Mouse (Mus musculus) adrenal gland, postnatal 10 days (tissue): ENCODE data around the gene Tmem35b. TPM values are rescaled to one million over a fixed set of nuclear protein-coding genes. Genes with fewer than 3 reads are reported as not detected.

Experiments
- DNase-seq: peaks from one replicate; pipeline ENCODE4 v3.0.0; 2021; ENCODE audit warnings: mixed read lengths
- total RNA-seq, 2 experiments: library from RNA; stranded (reverse); gene quantifications; 2 replicates each; pipeline ENCODE4 v1.2.3; 2021

Gene Tmem35b
- total RNA-seq, 2 experiments from 2014 or later: 10.8 to 12.8 TPM

DNA sequence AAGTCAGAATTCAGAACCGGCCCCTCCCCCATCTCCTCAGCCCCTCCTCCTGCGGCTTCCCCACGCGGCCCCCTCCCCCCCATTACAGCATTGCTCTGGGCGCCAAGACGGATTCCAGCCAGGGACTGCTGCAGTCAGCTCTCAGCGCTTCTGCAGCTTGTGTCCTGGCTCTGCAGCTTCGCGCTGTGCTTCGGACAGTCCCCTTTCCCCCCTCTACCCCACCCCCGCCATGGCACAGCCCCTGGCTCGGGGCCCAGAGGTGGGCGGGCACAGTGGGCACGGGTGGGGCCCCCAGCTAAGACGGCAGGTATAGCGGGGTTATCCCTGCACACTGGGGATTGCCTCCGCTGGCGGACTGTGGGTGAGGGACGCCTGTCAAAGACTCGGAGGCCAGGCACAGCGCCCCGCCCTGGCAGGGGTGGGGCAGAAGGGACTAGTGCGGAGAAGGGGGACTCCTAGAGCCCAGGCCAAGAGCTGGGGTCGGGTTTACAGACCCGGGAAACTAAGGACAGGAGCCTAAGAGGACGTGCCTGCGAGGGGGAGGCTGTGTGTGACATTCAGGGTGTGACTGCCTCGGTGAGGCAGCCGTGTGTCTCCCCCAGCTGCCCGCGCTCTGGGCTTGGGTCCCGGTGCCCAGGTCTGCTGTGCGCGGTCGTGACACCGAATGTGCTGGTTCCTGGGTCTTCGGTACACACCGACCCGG is 44.9 kb downstream of the Tmem35b start:
- peak; percentile 62 for DNase-seq

DNA sequence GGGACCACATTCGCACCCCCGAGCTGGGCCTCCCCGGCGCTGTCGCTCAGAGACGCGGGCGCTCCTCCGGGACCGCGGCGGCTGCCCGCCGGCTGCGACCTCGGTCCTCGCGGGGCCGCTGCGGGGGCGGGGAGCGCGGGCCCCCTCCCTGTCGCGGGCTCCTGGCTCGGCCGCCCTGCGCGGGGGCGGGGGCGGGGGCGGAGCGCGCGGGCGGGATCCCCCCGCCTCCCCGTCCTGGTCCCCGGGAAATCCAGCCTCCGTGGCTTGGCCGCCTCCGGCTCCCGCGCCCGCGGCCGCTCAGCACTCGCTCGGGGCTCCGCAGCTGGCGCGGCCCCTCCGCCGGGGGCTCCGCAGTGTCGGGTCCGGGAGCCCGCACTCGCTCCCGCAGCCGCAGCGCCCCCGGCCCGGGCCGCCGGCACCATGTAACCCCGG is 45.4 kb downstream of the Tmem35b start, which contains the start of gene Dlgap3:
Dlgap3 (plus strand) TSS at position 291 of the 432 bp plus-strand sequence.
- peak; percentile 74 for DNase-seq

DNA sequence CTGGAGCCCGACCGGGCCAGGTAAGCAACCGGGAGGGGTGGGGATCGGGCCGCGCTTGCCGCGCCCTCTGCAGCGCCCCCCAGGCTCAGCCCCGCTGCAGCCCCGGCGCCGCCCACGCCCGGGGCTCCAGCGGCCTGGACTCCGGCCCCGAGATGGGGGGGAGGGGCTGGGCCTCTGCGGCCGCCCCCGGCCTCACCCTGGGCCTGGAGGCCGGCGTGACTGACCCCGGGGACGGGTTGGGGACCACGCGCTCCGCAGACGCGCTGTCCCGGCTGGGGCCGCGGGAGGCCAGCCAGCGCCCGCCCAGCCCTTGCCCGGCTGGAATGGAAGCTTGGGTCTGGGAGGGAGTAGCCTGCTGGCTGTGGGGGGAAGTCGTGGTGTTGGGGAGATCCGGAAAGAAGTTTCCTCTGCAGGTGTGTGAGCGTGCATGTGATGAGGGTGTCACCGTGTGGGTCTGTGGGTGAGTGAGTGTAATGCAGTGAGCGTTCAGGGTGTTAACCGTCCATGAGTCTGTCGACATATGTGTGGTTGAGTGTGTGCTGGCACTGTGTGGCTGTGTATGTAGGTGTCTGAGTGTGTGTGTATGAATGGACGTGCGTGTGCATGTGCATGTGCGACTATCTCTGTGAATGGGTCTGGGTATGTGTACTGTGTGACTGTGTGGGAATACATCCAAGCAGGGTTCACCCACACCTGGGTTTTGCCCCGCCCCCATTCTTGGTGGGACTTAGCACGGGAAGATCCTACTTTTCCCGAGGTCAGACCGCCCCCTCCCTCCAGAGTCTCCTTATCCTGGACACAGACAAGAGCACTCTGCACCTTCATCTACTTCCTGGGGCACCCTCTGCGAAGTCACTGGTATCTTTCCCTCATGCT is 46.1 kb downstream of the Tmem35b start:
- DNase-seq: peak; percentile 21

DNA sequence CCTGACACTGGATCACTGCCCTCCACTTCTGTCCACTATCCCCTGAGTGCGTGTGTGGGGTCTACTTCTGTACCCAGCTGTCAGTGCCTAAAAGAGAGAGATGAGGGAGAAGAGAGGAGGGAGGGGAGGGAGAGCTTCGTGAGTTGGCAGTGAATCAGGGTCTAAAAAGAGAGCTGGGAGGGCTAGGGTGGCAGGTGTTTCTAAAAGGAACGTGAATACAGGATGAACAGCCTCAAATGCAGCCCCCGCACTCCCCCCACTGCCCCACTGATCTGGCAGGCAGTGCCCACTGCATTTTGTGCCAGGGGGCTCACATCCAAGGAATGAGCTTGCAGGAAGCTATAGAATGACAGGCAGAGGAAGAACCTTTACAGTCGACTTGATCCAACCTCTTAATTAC is 47.4 kb downstream of the Tmem35b start:
- no peak for DNase-seq

DNA sequence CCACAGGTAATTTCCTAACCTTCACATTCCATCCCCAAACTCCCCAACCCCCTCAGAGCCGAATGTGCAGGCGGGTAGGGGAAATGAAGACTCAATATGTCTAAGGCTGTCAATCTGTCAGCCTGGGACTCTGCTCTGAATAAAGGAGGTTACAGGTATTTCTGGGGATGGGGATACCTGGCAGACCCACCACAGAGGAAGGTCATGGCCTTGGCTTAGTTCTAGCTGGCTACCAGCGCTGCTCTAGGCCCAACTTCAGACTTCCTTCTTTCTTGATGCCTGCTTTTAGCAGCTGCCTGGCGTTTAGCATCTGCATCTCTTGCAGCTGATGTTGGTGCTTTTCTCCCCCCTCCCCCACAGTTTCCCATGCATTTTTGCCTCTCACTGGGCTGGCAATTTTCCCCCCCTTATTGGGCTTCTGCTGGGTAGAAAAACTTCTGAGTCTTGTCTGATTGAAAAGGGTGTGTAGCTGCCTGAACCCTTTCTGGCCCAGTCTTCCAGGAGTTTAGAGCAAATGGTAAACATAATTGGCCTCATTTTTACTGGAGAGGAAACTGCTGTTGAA is 47.9 kb downstream of the Tmem35b start:
- no peak for DNase-seq

- no peak for DNase-seq
These were observed 48.6 kb downstream of the Tmem35b start for GRCm38 (mm10) chr4:127172119-127172518.

DNA sequence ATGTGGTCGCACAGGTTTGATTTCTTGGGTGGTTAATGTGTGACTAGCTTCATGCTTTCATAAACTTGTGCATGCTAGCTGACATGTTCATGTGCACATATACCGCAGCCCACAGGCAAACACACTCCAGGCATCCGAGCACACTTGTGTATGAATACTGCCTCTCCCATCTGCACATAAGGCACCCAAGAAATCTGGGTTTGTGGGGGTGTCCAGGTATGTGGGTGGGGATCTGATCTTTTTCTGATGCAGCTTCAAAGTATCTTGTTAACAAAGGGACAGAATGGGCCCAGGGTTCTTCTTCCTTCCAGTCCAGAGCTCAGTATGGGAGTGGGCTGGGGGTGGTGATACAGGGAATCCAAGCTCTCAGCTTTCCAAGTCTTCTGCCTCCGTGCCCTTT is 49.1 kb downstream of the Tmem35b start:
- DNase-seq: no peak

- peak; percentile 89 for DNase-seq
These were observed 50.0 kb downstream of the Tmem35b start for GRCm38 (mm10) chr4:127173461-127173860.

DNA sequence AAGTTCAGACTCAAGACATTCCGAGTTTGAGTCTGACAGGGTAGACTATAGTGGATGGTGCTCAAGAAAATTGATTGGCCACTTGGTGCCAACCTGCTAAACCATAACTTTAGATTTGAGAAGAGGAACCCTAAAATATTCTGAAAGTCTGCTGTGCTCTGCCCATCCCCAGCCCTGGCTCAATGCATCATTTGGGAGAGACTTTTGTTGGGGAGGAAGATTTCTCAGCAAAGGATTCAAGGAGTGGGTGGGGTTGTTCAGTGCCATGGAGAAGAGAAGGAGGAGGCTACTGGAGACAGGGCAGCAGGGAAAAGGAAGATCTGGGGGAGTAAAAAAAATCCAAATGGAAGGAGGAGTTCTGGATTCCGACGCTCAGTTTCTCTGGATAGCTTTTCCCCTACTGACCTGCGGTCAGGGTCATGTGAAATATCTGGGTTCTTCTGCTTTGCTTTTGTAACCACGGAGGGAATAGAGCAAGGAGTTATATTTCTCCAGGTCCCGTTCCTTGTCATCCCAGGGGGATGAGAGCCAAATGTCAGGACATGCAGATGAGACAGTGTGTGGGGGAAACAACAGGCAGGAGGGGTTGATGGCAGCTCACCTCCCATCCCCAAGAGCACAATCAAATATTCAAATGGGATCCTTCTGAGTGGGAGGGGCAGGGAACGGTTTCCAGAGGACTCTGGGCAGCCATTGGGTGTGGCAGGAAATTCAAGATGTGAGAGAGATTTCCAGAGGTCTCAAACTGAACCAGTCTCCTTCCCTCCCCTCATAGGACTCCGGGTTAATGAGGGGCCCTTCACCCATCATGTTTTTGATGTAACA is 50.8 kb downstream of the Tmem35b start:
- no peak for DNase-seq

DNA sequence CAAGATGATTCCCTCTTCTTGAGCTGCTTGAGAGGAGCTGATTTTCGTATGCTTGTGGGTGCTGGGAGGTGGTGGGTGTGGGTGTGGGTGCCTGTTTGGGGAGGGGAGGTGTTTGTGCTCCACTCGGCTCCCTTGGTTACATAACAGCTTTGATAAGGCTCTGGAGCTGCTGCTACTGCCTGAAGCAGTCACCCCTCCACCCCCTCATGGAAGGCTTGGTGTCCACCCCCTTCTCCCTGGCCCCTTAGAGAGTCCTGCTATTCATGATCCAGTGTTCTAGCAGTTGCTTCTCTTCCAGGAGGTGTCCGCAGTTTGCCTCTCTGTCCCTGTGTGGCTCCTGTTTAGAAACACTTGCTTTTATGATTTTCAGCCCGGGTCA is 51.4 kb downstream of the Tmem35b start:
- DNase-seq: no peak

GRCm38 (mm10) chr4:127177961-127178360 is 54.5 kb downstream of the Tmem35b start:
- DNase-seq: no peak

DNA sequence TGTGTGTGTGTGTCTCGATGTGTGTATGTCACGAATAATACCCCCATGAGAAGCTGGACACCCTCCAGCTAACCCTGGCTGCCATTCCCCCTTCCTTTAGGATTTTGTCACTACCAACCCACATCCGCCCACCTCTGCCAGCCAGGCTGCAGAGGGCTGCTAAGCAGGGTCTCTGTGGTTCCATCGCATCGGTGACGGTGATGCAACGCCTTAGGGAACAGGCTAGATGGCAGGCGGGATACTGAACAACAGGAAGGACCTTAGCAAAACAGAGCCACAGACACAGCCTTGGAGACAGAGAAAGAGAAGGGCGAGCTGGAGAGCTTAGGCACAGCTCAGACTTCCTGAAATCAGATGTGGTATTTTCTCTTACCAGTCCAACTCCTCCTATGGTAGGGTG is 55.2 kb downstream of the Tmem35b start:
- DNase-seq: no peak

Other genes with a start within 250 kb of the Tmem35b start
- gene Zmym4, start 155.6 kb upstream of the Tmem35b start, total RNA-seq: 10 to 100 TPM; 33.1 to 47.3 TPM
- 100 to 1,000 TPM; 204 to 244 TPM for gene Sfpq, start 102.4 kb upstream of the Tmem35b start, total RNA-seq
- gene Zmym1, start 62.5 kb upstream of the Tmem35b start, total RNA-seq: 1 to 10 TPM; 6.4 to 8.5 TPM
- 10 to 100 TPM; 12.7 to 18.7 TPM for gene Zmym6, start 46.3 kb upstream of the Tmem35b start, total RNA-seq
- 1 to 10 TPM; 6.4 to 7.5 TPM for gene Dlgap3, start 45.5 kb downstream of the Tmem35b start, total RNA-seq
- gene Smim12, start 120.1 kb downstream of the Tmem35b start, total RNA-seq: 10 to 100 TPM; 36.6 to 38.3 TPM
- gene Gja4, start 190.3 kb downstream of the Tmem35b start, total RNA-seq: 10 to 100 TPM; 13.3 to 15.4 TPM
- under 1 TPM; 0.27 to 0.42 TPM for gene Gjb3, start 207.2 kb downstream of the Tmem35b start, total RNA-seq
- gene Gjb4, start 230.4 kb downstream of the Tmem35b start, total RNA-seq: not detected
- gene Gjb5, start 234.5 kb downstream of the Tmem35b start, total RNA-seq: under 1 TPM; 0.75 to 0.82 TPM